Mouse (Mus musculus) neural tube, embryonic 11.5 days (tissue): ENCODE results near the gene Rfk. TPM values are rescaled to one million over a fixed set of nuclear protein-coding genes. Genes with fewer than 3 reads are reported as not detected.

Experiments used
- ATAC-seq: fragments of 200-750 bp; cut with Nextera tagmentation; 2 replicates; pipeline ENCODE4 v1.8.0; 2017; ENCODE audit warnings: moderate number of reproducible peaks, mild to moderate bottlenecking, moderate TSS enrichment, moderate library complexity; ENCODE audit not compliant: insufficient read depth, low FRiP score, low TSS enrichment
- DNase-seq: peaks from one replicate; pipeline ENCODE4 v3.0.0-alpha.2; 2015; ENCODE audit warnings: low spot score
- H3K27ac ChIP-seq: fragments of 300-500 bp; sonication (generic); 2 replicates; pipeline ENCODE4 v1.5.1; 2014; ENCODE audit warnings: low read depth, mild to moderate bottlenecking, low read length
- H3K27me3 ChIP-seq: fragments of 300-500 bp; sonication (generic); 2 replicates; pipeline ENCODE4 v1.6.1; 2014; ENCODE audit warnings: mild to moderate bottlenecking, low read length, mixed read lengths; ENCODE audit not compliant: control insufficient read depth, insufficient read depth
- H3K36me3 ChIP-seq: fragments of 300-500 bp; sonication (generic); 2 replicates; pipeline ENCODE4 v1.6.1; 2014; ENCODE audit warnings: mild to moderate bottlenecking, low read length, moderate library complexity, mixed read lengths; ENCODE audit not compliant: control insufficient read depth, insufficient read depth
- H3K4me1 ChIP-seq: fragments of 300-500 bp; sonication (generic); 2 replicates; pipeline ENCODE4 v1.6.1; 2014; ENCODE audit warnings: low read length, mixed read lengths; ENCODE audit not compliant: control insufficient read depth, insufficient read depth
- H3K4me2 ChIP-seq: fragments of 300-500 bp; sonication (generic); 2 replicates; pipeline ENCODE4 v1.6.1; 2014; ENCODE audit warnings: low read depth, mild to moderate bottlenecking, moderate library complexity
- H3K4me3 ChIP-seq: fragments of 300-500 bp; sonication (generic); 2 replicates; pipeline ENCODE4 v1.5.1; 2014; ENCODE audit warnings: low read depth, low read length
- H3K9ac ChIP-seq: fragments of 300-500 bp; sonication (generic); 2 replicates; pipeline ENCODE4 v1.6.1; 2014; ENCODE audit warnings: mild to moderate bottlenecking, low read length
- H3K9me3 ChIP-seq: fragments of 300-500 bp; sonication (generic); 2 replicates; pipeline ENCODE4 v1.6.1; 2016; ENCODE audit warnings: low read length; ENCODE audit not compliant: control insufficient read depth
- WGBS: fragments of 180-500 bp; shearing (Covaris S2); extraction: QIAGEN DNeasy Blood & Tissue Kit; methylation state at CpG from one replicate; pipeline ENCODE4 v1.1.7; 2014; 5-methylcytosine and 5-hydroxymethylcytosine counted together
- polyA plus RNA-seq: library from polyadenylated mRNA; unstranded; fragments of >200 nt; fragmentation: Nextera tagmentation; extraction: Ambion mirVana; gene quantifications from 2 replicates; pipeline ENCODE4 v1.2.1, GENCODE M21; 2014

Gene Rfk
- polyA plus RNA-seq, 1 experiment from 2014 or later: 85.1 TPM

DNA sequence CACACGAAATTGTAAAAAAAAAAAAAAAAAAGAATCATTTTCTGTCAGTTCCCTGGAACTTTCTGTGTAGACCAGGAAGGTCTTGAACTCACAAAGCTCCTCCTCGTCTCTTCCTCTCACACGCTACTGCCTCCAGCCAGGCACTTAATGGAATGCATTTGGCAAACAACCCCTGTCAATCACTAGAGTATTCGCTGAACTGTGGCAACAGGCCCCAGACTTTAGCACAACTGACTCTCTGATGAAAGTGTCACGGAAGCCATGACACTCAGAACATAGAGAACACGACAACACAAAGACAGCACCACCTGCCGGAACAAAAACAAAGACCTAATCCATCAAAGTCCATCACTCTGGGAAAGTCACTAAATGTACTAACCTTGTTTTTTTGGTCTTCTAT is 24.3 kb upstream of the Rfk start:
- no peaks in the 10 kb centered on the region for H3K4me1 ChIP-seq
- H3K4me3 ChIP-seq: no peak overlapping the region
- no peak overlapping the region for H3K27ac ChIP-seq
- H3K9me3 ChIP-seq: no peaks in the 10 kb centered on the region
- H3K4me2 ChIP-seq: no peak overlapping the region
- DNase-seq (no peak), ATAC-seq (no peak)
- no peaks in the 10 kb centered on the region for H3K36me3 ChIP-seq
- no peaks in the 10 kb centered on the region for H3K27me3 ChIP-seq
- no peak overlapping the region for H3K9ac ChIP-seq
- WGBS: 66% methylated on average over 7 of the region's 7 CpGs

DNA sequence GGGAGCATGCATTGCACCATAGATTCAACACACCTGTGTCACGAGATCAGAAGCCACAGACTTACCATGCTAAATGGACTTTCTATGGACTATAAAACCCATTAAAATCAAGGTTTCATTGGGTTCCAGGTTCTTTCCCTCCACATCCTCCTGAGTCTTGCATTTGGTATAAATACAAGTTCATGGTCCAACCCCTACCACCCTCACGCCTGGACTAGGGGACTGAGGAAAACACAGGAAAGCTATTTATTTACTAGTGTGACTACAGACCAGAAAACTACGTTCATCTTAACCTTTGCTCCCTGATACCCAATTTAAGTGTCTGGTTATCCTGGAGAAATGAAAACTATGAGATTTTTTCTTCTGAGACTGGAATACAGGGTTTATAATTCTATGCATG is 21.1 kb upstream of the Rfk start, which contains the start of gene Gcnt1:
Gene Gcnt1, minus strand, starts transcription at position 144 of the 400 bp plus-strand sequence.
- Histone ChIP-seq H3K4me1 (no peaks in the 10 kb centered on the region), H3K27ac (no peak within 1 kb of the TSS), H3K9ac (no peak within 1 kb of the TSS), H3K9me3 (no peaks in the 10 kb centered on the region), H3K27me3 (no peaks in the 10 kb centered on the region), H3K36me3 (no peaks in the 10 kb centered on the region), H3K4me3 (no peak within 1 kb of the TSS), H3K4me2 (no peak within 1 kb of the TSS)
- 90% methylated on average over 3 of the region's 3 CpGs for WGBS
- ATAC-seq (no peak), DNase-seq (no peak)

DNA sequence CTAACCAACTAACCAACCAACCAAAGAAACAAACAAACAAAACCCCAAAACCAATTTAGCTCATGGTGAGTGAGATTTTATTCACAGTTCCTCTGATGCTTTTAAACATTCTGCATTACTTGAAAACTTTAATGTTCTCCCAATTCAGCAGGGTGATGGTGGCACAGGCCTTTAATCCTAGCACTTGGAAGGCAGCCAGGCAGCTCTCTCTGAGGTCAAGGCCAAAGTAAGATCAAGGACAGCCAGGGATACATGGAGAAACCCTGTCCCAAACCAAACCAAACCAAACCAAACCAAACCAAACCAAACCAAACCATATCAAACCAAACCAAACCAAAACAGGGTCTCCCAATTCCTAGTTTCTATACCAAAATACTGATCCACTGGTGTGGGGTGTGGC is 15.0 kb upstream of the Rfk start:
- Histone ChIP-seq H3K4me2 (no peak overlapping the region), H3K4me1 (no peaks in the 10 kb centered on the region), H3K9ac (no peak overlapping the region), H3K27ac (no peak overlapping the region), H3K36me3 (no peaks in the 10 kb centered on the region), H3K27me3 (no peaks in the 10 kb centered on the region), H3K9me3 (no peaks in the 10 kb centered on the region), H3K4me3 (no peak overlapping the region)
- no peak for ATAC-seq
- DNase-seq: no peak

DNA sequence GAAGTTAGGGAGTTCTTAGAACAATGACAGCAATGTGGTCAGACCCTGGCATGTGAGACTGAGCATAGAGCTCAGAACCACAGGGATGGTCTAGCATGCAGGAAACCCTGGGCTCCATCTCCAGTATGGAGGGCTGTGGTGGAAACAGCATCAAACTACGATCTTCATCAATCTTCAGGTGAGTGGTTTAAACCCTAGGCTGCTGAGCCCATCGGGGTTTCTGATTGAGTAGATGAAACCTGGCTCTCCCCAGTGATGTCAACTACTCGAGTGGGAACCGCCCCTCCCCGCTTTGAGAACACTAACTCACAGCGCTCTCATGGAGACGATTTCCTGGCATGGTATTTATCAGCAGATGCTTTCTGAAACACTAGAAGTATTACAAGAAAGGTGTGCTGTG is 13.3 kb upstream of the Rfk start:
- Histone ChIP-seq H3K36me3 (no peaks in the 10 kb centered on the region), H3K27me3 (no peaks in the 10 kb centered on the region), H3K27ac (no peak overlapping the region), H3K4me2 (no peak overlapping the region), H3K9ac (no peak overlapping the region), H3K4me3 (no peak overlapping the region), H3K4me1 (no peaks in the 10 kb centered on the region), H3K9me3 (no peaks in the 10 kb centered on the region)
- 79% methylated on average over 7 of the region's 7 CpGs for WGBS
- no peak for DNase-seq
- ATAC-seq: no peak

DNA sequence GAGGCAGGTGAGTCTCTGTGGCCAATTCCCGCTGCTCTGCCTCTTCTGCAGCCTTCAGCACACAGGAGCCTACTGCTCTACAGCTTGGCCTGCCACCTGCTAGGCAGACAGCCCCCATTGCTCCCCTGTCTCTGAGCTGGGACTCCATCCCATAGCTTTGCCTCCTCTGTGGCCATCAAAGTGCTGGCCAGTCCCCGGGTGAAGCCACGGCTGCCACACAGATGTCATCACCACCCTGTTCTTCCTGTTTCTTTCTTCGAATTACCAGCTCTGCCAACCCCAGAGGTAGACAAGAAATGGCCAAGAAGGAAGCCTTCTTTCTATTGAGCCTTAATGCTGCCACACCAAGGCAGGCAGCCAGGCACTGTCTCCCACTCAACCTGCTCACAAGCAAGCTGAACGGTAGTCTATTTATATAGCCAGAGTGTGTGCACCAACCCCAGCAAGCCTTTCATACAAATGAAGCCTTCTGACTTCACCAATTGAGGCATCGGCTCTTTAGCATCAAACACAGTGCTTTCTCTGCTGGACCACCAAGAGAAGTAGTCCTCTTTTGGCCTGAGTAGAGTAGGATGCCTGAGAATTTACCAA is 10.9 kb upstream of the Rfk start:
- H3K36me3 ChIP-seq: no peaks in the 10 kb centered on the region
- no peak for ATAC-seq
- WGBS: 86% methylated on average over 6 of the region's 6 CpGs

DNA sequence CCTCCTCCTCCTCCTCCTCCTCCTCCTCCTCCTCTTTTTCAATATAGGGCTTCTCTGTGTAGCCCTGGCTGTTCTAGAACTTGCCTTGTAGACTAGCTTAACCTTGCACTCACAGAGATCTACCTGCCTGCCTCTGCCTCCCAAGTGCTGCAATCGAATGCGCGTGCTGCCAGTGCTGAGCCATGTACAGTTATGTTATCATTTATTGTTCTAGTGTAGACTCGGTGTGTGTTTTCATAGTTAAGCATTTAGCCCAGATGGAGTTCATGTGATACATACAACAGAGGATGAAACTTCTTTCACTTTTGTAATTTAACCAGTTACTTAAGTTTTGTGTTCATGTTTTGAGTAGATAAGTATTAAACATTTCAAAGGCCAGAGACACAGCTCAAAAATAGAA is 8.8 kb upstream of the Rfk start:
- 97% methylated on average over 4 of the region's 4 CpGs for WGBS
- Histone ChIP-seq H3K9ac (no peak overlapping the region), H3K4me3 (no peak overlapping the region), H3K4me1 (no peaks in the 10 kb centered on the region), H3K9me3 (no peaks in the 10 kb centered on the region), H3K4me2 (no peak overlapping the region), H3K27me3 (no peaks in the 10 kb centered on the region), H3K36me3 (no peaks in the 10 kb centered on the region), H3K27ac (no peak overlapping the region)
- ATAC-seq (no peak), DNase-seq (no peak)

More for the DNA sequence above, 10.9 kb upstream of the Rfk start:
- Histone ChIP-seq H3K9me3 (no peaks in the 10 kb centered on the region), H3K4me1 (no peaks in the 10 kb centered on the region), H3K9ac (no peak overlapping the region), H3K4me2 (no peak overlapping the region), H3K27me3 (no peaks in the 10 kb centered on the region), H3K4me3 (no peak overlapping the region), H3K27ac (no peak overlapping the region)
- no peak for DNase-seq

DNA sequence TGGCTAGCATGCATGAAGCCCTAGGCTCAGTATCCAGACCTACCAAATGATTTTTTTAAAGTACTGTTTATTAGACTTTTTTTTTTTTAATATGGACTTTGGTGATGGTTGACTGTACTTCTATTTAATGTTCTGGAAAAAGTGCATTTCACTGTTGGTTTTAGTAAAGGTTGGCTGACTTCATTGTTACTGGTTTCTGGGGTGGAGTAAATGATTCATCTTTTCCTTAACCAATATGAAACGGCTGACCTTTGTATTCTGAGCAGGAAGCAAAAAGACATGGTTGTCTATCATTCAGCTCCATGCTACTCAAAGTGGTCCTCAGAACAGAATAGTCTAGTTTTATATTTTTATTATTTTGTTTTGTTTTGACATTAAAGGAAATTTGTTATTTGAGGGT is 8.4 kb upstream of the Rfk start:
- Histone ChIP-seq H3K27me3 (no peaks in the 10 kb centered on the region), H3K4me1 (no peaks in the 10 kb centered on the region), H3K9ac (no peak overlapping the region), H3K4me3 (no peak overlapping the region), H3K9me3 (no peaks in the 10 kb centered on the region), H3K36me3 (no peaks in the 10 kb centered on the region), H3K27ac (no peak overlapping the region), H3K4me2 (no peak overlapping the region)
- 59% methylated on average over 1 of the region's 1 CpGs for WGBS
- DNase-seq (no peak), ATAC-seq (no peak)

DNA sequence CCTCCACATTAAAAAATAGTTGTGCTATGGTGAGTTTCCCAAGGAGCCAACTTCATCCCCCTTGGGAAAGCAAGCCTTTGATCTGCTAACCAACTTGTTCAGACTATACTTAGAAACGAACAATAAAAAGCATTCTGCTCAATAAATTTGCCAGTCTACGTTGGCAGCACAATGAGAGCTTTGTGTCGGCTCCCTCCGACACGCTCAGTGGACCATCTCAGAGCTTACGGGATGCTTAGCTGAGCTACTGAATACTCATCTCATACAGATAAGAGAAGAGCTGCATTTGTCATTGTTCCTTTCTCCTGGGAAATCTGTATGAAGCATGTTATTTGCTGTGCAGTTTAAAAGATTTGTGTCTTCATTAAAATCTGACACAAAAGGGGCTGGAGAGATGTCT is 7.4 kb upstream of the Rfk start:
- no peak overlapping the region for H3K4me3 ChIP-seq
- H3K27ac ChIP-seq: no peak overlapping the region
- 27% methylated on average over 6 of the region's 6 CpGs for WGBS
- H3K4me2 ChIP-seq: no peak overlapping the region
- H3K27me3 ChIP-seq: no peaks in the 10 kb centered on the region
- H3K36me3 ChIP-seq: no peaks in the 10 kb centered on the region
- H3K4me1 ChIP-seq: no peaks in the 10 kb centered on the region
- H3K9ac ChIP-seq: no peak overlapping the region
- no peaks in the 10 kb centered on the region for H3K9me3 ChIP-seq
- DNase-seq (peak; percentile 27), ATAC-seq (peak; percentile 21; the same call in 1 of the 2 replicates)

DNA sequence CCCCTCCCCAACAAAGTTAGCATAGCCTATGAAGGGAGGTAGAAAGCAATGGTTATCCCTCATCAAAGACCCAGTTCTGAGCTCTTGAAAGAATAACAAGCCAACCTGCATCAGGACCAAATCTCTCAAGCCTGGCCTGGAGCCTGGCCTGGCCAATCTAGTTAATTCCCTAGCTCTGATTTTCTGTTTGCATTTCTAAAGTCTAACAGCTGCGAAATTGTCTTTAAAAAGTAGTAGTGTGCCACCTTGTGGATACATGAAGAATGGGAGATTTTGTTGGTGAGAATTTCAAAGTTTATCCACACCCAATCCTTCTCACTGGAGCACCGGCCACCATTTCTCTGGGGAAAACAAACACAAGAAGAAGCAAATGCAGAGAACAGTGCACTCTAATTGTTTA is 5.4 kb upstream of the Rfk start:
- Histone ChIP-seq H3K27ac (no peak overlapping the region), H3K4me1 (no peaks in the 10 kb centered on the region), H3K4me2 (no peak overlapping the region), H3K27me3 (no peaks in the 10 kb centered on the region), H3K9ac (no peak overlapping the region), H3K9me3 (no peaks in the 10 kb centered on the region), H3K4me3 (no peak overlapping the region), H3K36me3 (no peaks in the 10 kb centered on the region)
- DNase-seq (peak; percentile 12), ATAC-seq (no peak)
- 30% methylated on average over 2 of the region's 2 CpGs for WGBS
